Mouse (Mus musculus) CD4-positive helper T cell, adult 2 months (primary cell): ENCODE measurements around the gene Fosb.

Experiments
- DNase-seq: peaks from one replicate; pipeline ENCODE4 v3.0.0-alpha.2; 2012; ENCODE audit warnings: low read depth, missing footprints, low spot score

Fosb gene

GRCm38 (mm10) chr7:19306819-19307738, 2.8 kb downstream of the Fosb start:
- peak; percentile 63 for DNase-seq

- DNase-seq = peak; percentile 50
Observed at GRCm38 (mm10) chr7:19305796-19306765, 3.8 kb downstream of the Fosb start.

- no peak for DNase-seq
Observed at GRCm38 (mm10) chr7:19305413-19305735, 4.5 kb downstream of the Fosb start.

GRCm38 (mm10) chr7:19304501-19305412, 5.1 kb downstream of the Fosb start:
- peak; percentile 62 for DNase-seq

GRCm38 (mm10) chr7:19303770-19304169, 6.1 kb downstream of the Fosb start:
- peak; percentile 85 for DNase-seq

GRCm38 (mm10) chr7:19303046-19303305, 6.9 kb downstream of the Fosb start:
- DNase-seq = no peak

- DNase-seq = peak; percentile 79
Observed at GRCm38 (mm10) chr7:19302264-19303045, 7.4 kb downstream of the Fosb start.

GRCm38 (mm10) chr7:19301461-19302263, 8.2 kb downstream of the Fosb start:
- DNase-seq = peak; percentile 68

- DNase-seq = peak; percentile 90
Observed at GRCm38 (mm10) chr7:19300501-19301421, 9.1 kb downstream of the Fosb start.

- DNase-seq = peak; percentile 74
Observed at GRCm38 (mm10) chr7:19299194-19299593, 10.7 kb downstream of the Fosb start.

- DNase-seq = no peak
Observed at GRCm38 (mm10) chr7:19297794-19298193, 12.1 kb downstream of the Fosb start.

- DNase-seq = no peak
Observed at GRCm38 (mm10) chr7:19297034-19297433, 12.8 kb downstream of the Fosb start.

GRCm38 (mm10) chr7:19295503-19296185, 14.2 kb downstream of the Fosb start:
- DNase-seq = peak; percentile 89

- DNase-seq = no peak
Observed at GRCm38 (mm10) chr7:19290969-19291596, 18.8 kb downstream of the Fosb start.

GRCm38 (mm10) chr7:19284763-19285162, 25.1 kb downstream of the Fosb start:
- peak; percentile 59 for DNase-seq

GRCm38 (mm10) chr7:19283406-19283804, 26.4 kb downstream of the Fosb start:
- DNase-seq = no peak

- DNase-seq = peak; percentile 68
Observed at GRCm38 (mm10) chr7:19282791-19283405, 27.0 kb downstream of the Fosb start.
